Mouse (Mus musculus) liver, embryonic 14.5 days (tissue): Measurements from ENCODE around the gene Zfp287.

ENCODE experiments used
- CTCF ChIP-seq: IDR thresholded peaks from 2 replicates; pipeline ENCODE4 v1.5.1; 2016; ENCODE audit warnings: antibody characterized with exemption, low read depth, control low read depth
- EP300 ChIP-seq: IDR thresholded peaks from 2 replicates; pipeline ENCODE4 v1.6.1; 2016; ENCODE audit warnings: antibody characterized with exemption, low read depth

GRCm38 (mm10) chr11:62732665-62733064 is 960 bp upstream of the Zfp287 start:
- TF ChIP-seq CTCF (no peak), EP300 (no peak)
